In genomic region chr8:84520999-84521398, GRCm38 (mm10) we compare ENCODE assay signal across 22 mouse cellular contexts.
DNase-seq lines count a peak whose midpoint lies in the region; ATAC-seq and TF ChIP-seq lines count a peak whose summit lies in the region.
"Had no signal": no experiment of that assay in that cellular context is flagged by ENCODE, and none has a peak within 500 bp of the region (broad histone marks: within the 10 kb centered on the region; RNA-seq: fewer than 3 reads in every experiment).

No protein-coding gene starts in this region.

- H3K4me1 ChIP-seq in hindbrain, embryonic 14.5 days (replicated peaks; ENCODE audit: control insufficient read depth, insufficient read depth, low read length): no peaks in the 10 kb centered on the region
- H3K4me1 ChIP-seq in hindbrain, embryonic 11.5 days (replicated peaks; ENCODE audit: control insufficient read depth, insufficient read depth, low read length): no peaks in the 10 kb centered on the region
- H3K4me1 ChIP-seq in thymus, adult 2 months (replicated peaks; ENCODE audit: control insufficient read depth, insufficient read depth, low read length): peaks cover 32% of the 10 kb centered on the region
- H3K4me1 ChIP-seq: limb, embryonic 15.5 days; liver, embryonic 15.5 days had no signal

- H3K9ac ChIP-seq in hindbrain, embryonic 14.5 days: no peak overlapping the region
- no peak overlapping the region for H3K9ac ChIP-seq in hindbrain, embryonic 11.5 days (ENCODE audit: low read depth, low read length)
- H3K9ac ChIP-seq: limb, embryonic 15.5 days; liver, embryonic 15.5 days had no signal

- peak; percentile 50 to 55 for DNase-seq in cerebellum, postnatal 14 days
- no peak for DNase-seq in cerebellum, postnatal 36 days
- DNase-seq in hindbrain, embryonic 14.5 days (ENCODE audit: low spot score): peak; percentile 45
- no peak for DNase-seq in hindbrain, embryonic 11.5 days (ENCODE audit: low spot score)
- DNase-seq in thymus, adult 2 months: no peak
- no peak for DNase-seq in thymus, adult 18-20 months
- peak; percentile 29 for DNase-seq in thymus, postnatal 25 days
- DNase-seq in adrenal gland, postnatal 25 days: no peak
- DNase-seq: adrenal gland, postnatal 14 days; cerebellum, adult 9-11 months; embryo, embryonic 11 days; gastrocnemius, postnatal 25 days; heart, adult 2 months; midbrain, embryonic 14.5 days; right cerebral cortex, postnatal 4 days had no signal

- TF ChIP-seq CTCF in thymus, adult 2 months (IDR thresholded peaks at IDR 0.05; ENCODE audit: borderline replicate concordance, control insufficient read depth, extremely low read depth, insufficient read depth, low read length, poor library complexity): no peak

- no peak overlapping the region for H3K4me3 ChIP-seq in hindbrain, embryonic 14.5 days (replicated peaks; ENCODE audit: low read length)
- no peak overlapping the region for H3K4me3 ChIP-seq in hindbrain, embryonic 11.5 days (ENCODE audit: low read depth, low read length)
- no peak overlapping the region for H3K4me3 ChIP-seq in thymus, adult 2 months (ENCODE audit: control insufficient read depth, insufficient read depth, low read length)
- H3K4me3 ChIP-seq: heart, adult 2 months; limb, embryonic 15.5 days; liver, embryonic 15.5 days had no signal

- 50% methylated on average over 2 of the region's 2 CpGs for WGBS in hindbrain, embryonic 14.5 days
- 82% methylated on average over 2 of the region's 2 CpGs for WGBS in hindbrain, embryonic 11.5 days
- WGBS in thymus, adult 2 months: 15% methylated on average over 2 of the region's 2 CpGs

- H3K36me3 ChIP-seq in hindbrain, embryonic 14.5 days (replicated peaks; ENCODE audit: control insufficient read depth, insufficient read depth): peaks cover 43% of the 10 kb centered on the region
- H3K36me3 ChIP-seq in hindbrain, embryonic 11.5 days (ENCODE audit: control insufficient read depth, insufficient read depth, low read length): 0 out of 2 replicates have a peak, but pooled peaks cover 2% of the 10 kb centered on the region
- no peaks in the 10 kb centered on the region for H3K36me3 ChIP-seq in thymus, adult 2 months (ENCODE audit: control insufficient read depth, insufficient read depth, low read length)
- H3K36me3 ChIP-seq: G1E; limb, embryonic 15.5 days; liver, embryonic 15.5 days had no signal

- 0 out of 2 replicates have a peak, but pooled peaks cover 6% of the 10 kb centered on the region for H3K9me3 ChIP-seq in hindbrain, embryonic 14.5 days (ENCODE audit: control insufficient read depth, low read length)
- H3K9me3 ChIP-seq in hindbrain, embryonic 11.5 days (ENCODE audit: control insufficient read depth, low read length): no peaks in the 10 kb centered on the region
- H3K9me3 ChIP-seq: G1E; limb, embryonic 15.5 days; liver, embryonic 15.5 days had no signal

- H3K4me2 ChIP-seq in hindbrain, embryonic 14.5 days (replicated peaks): no peak overlapping the region
- no peak overlapping the region for H3K4me2 ChIP-seq in hindbrain, embryonic 11.5 days (replicated peaks; ENCODE audit: low read depth, low read length)
- H3K4me2 ChIP-seq: limb, embryonic 15.5 days; liver, embryonic 15.5 days had no signal

- no peak for TF ChIP-seq POLR2A in thymus, adult 2 months (IDR thresholded peaks at IDR 0.05; ENCODE audit: control insufficient read depth, extremely low read depth, insufficient read depth, low read length, poor library complexity)

- peak overlapping the region; percentile 62; the same call in 1 of the 2 replicates for H3K27ac ChIP-seq in hindbrain, embryonic 14.5 days
- H3K27ac ChIP-seq in hindbrain, embryonic 11.5 days (ENCODE audit: low read depth, low read length): no peak overlapping the region
- peak overlapping the region; percentile 92 for H3K27ac ChIP-seq in thymus, adult 2 months (ENCODE audit: control insufficient read depth, insufficient read depth, low read length)
- H3K27ac ChIP-seq: limb, embryonic 15.5 days; liver, embryonic 15.5 days; stomach, postnatal 0 days had no signal

- no peaks in the 10 kb centered on the region for H3K27me3 ChIP-seq in hindbrain, embryonic 14.5 days (ENCODE audit: control insufficient read depth, insufficient read depth, low read length)
- no peaks in the 10 kb centered on the region for H3K27me3 ChIP-seq in hindbrain, embryonic 11.5 days (ENCODE audit: control insufficient read depth, insufficient read depth, low read length)
- H3K27me3 ChIP-seq in thymus, adult 2 months (ENCODE audit: control insufficient read depth, insufficient read depth, low read length): no peaks in the 10 kb centered on the region
- H3K27me3 ChIP-seq: limb, embryonic 15.5 days; liver, embryonic 15.5 days had no signal

- no peak for ATAC-seq in hindbrain, embryonic 14.5 days (ENCODE audit: low FRiP score)
- ATAC-seq in hindbrain, embryonic 11.5 days (ENCODE audit: low FRiP score): no peak
- ATAC-seq: activated CD4-positive, CD25-positive, alpha-beta regulatory T cell, adult 4 months; intestine, postnatal 0 days; lung, postnatal 0 days had no signal

Comparison
In these comparisons a context has a peak if more than half of its experiments do, and no peak if none do; other contexts are left out.
1. DNase-seq: peak in cerebellum, postnatal 14 days (2 of 2), hindbrain, embryonic 14.5 days (single experiment) and thymus, postnatal 25 days (single experiment); none in cerebellum, postnatal 36 days (0 of 2), hindbrain, embryonic 11.5 days (single experiment), thymus, adult 2 months (single experiment), thymus, adult 18-20 months (0 of 2) and adrenal gland, postnatal 25 days (single experiment).